Mouse (Mus musculus): ENCODE measurements at regions not wholly inside any gene's neighbourhood (a gene's known extent, or its start where the extent isn't known, plus 50 kb on each side); places are given as distances from the start of the nearest gene placed in this dataset.

DNA sequence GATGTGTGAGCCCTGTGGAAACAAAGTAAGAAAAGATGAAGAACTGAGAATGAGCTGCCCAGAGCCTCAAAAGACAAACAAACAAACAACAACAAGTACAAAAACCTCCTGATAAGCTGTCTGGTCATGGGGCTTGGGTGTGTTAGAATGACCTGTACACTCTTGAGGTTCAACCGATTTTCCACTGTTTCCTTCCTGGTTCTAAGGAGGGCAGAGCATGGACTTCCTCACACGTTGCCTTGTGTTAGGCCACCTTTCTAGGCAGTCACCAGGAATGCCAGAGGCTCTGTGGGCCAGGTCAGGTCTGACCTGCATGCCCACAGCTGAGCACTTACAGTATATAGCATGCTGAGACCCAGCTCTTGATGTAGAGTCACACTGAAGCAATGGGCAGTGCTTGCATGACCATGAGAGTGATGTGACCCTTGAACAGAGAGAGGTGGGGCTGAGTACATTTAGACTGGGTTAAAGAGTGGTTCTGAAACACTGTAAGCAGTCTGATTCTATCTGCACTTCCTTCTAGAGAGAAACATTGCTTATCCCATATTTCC, 327.0 kb upstream of the Klf4 start:
- DNase-seq: no peak
- intact Hi-C loops (cut with DNase I): no loop called here

DNA sequence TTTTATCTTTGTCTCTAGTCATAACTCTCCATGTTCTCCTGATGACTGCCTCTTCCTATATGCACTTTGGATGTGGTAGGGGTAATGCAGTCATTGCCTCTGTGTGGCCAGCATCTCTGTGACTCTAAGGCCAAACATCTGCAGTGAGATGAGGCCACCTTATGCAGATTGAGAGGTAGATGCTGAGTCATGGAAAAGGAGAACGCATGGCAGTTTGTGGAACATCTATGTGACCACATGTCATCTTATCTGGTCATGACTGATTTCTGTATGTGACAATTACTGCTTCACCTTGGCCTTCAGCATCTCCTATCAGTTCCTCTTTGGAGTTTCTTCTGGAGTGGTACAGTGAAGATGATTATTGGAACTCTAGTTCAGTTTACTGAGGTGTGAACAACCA, 319.2 kb upstream of the Klf4 start:
- DNase-seq: no peak
- intact Hi-C loops (cut with DNase I): no loop called here

DNA sequence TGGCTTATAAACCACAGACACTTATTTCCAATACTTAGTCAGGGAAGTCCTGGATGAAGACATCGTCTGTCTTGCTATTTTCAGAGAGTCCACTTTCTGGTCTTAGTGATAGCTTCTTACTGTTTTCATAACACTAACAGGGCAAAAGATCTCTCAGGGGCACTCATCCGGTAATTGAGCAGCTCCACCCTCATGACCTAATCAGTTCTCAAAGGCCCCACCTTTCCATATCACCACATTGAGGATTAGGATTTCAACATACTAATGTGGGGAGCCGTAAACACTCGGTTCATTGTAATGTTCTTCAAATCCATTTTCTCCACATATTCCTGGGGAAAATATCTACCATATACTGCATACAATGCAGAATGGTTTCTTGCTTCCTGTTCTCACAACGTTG, 318.8 kb upstream of the Klf4 start:
- intact Hi-C loops (cut with DNase I): no loop called here
- DNase-seq: no peak

DNA sequence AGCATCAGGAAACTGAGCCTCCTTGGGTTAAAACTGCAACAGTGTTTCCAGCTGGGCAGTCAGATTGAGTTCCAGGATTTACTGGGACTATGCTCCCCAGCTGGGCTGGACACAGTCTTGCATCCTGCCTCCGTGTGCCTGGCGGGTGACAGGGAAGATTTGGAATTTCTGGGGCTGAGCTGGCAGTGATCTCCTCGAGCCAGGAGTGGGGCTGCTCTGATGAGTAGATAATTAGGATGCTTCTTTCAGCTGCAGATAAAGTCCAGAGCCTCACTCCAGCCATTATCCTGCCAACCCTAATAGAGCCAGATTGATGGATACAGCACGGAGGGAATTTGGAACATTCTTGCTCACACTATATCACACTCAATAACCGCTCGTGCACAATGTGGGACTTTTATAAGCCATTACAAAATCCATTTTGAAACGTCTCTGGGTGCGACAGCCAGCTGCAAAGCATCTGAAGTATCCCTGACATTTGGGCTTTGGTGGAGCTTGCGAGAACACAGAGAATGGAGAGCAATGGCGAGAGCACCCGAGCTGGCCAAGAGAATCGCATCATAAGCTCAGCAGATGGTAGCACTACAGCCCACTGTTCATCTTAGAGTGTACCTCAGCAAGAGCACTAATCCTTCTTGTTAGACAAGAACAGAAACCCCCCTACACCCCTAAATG, 311.6 kb upstream of the Klf4 start:
- peak; percentile 25 for DNase-seq
- intact Hi-C loops (cut with DNase I): no loop called here

DNA sequence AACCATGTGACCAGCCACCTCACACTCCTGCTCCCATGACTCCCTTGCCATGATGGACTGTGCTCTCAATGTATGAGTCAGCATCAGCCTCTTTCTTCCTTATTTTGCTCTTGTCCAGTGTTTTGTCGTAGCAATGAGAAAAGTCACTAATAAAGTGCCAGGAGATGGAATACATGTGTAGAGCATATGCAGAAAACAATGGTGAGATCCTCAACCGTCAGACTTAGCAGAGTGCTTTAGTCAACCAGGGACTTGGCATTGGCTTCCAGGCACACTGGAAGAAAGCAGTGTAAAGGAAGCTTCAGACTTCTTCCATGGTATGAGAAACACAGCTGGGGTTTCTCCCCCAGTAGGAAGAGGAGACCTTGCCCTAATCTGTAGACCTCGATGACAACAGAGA, 306.3 kb upstream of the Klf4 start:
- intact Hi-C loops (cut with DNase I): no loop called here

DNA sequence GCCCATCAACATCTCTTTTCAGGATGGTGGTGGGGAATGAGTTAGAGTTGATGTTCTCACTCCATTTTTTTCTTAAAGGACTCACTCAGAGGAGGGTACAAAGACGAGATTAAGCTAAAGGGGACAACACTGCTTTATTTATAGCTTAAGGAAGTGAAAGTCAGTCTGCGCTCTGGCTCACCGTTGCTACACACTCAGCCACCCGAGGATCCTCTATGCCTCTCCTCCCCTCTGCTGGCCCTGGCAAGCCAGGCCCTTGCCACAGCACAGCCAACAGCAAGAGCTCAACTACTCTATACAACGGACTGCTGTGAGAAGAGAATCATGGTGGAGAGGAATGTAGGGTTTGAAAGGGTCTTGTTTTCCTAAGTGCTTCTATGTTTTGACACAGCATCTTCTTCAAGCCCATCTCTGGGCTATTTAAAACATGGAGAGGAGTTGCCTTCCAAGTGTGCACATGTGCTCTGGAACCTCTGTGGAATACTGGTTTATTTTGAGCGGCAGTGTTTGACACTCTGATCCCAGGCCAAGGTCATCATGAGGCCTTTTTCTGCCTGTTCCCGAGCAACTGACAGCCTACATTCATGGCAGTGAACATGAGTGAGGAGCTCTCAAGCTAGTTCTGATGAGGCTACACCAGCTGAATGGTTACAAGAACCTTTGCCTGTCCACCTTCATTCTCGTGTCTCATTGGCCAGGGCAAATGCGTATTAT, 291.9 kb upstream of the Klf4 start:
- intact Hi-C loops (cut with DNase I): no loop called here
- no peak for DNase-seq

More for the DNA sequence above, 306.3 kb upstream of the Klf4 start:
- DNase-seq: no peak

DNA sequence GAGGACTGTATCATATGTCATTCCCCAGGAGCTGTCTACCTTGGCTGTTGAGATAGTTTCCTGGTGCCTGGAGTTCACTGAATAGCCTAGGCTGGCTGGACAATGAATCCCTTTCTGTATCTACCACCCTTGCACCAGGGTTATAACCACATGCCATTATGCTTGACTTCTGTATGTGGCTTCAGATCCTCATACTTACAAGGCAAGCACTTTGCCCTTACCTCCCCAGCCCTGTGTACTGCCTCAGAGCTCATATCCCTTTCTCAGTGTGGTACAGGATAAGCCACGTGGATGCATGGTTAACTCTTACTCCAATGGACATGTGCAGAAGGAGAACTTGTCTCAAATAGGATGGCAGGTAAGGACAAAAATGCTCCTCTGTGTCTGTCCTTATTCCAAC, 291.3 kb upstream of the Klf4 start:
- intact Hi-C loops (cut with DNase I): no loop called here
- DNase-seq: no peak

DNA sequence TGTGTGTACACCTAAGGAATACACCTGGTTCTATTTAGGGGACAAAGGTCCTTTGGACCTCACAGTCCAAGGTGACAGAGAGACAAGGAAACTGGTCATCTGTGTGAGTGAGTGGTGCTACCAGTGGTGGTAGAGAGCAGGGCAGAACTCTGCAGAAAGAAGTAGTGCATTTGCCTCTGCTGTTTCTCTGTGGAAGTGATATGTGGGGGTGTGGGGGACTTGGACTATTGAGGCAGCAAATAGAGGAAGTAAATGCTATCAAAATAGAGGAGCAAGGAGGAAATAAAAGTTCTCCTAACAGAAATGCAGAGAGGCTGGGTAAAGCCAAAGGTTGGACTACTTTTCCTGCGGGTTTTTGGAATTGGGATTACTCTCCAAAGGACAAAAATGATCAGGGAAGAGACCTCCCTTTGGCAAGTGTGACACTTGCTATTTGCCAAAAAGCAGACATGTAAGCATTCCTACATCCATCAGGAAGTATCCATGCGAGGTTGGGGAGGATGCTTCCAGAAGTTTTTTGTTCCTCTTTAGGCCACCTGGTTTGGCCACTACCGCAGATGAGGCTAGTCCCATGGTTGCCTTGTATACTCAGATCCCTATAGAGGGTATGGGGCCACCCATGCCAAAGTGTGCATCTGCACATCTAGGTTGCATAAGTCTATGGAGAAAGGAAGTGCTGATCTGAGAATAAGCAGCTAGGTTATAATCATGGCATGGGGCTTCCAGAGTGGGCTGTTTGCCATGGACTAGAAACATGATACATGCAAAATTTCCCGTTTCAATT, 285.0 kb upstream of the Klf4 start:
- no peak for DNase-seq
- intact Hi-C loops (cut with DNase I): no loop called here

DNA sequence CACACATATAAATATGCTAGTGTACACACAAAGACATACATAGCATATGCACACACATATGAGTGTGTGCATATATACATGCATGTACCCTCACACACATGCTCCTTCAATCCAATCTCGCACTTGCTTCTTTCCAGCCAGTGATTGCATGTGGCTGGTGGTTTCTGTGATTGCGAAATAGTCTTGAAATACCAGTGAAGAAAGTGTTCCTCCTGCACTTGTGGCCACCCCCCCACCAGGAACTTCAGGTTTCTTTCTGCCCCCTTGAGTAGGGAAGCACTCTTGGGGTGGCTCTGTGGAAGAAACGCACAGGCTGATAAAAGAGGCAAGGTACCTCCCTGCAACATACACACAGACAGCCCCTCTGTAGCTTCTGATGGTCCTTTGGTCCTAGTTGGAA, 283.6 kb upstream of the Klf4 start:
- intact Hi-C loops (cut with DNase I): no loop called here

DNA sequence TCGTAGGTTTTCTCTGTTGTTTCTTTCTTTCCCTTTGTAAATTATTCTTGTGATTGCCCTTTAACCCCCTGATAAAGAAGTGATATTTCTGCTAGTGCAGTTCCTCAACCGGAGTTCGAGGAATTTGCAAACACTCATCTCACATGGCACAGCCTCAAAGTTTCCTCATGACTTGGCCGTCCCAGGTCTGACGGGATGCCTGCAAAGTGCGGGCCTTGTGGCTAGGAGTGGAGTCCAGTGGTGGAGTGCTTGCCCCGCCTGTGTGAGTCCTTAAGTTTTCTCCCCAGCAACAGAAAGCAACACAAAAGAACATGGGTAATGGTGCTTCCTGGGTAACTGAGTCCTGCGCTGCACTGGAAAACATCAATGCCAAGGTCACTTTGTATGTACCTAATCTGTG, 280.6 kb upstream of the Klf4 start:
- intact Hi-C loops (cut with DNase I): no loop called here
- DNase-seq: no peak

More for the DNA sequence above, 283.6 kb upstream of the Klf4 start:
- no peak for DNase-seq

DNA sequence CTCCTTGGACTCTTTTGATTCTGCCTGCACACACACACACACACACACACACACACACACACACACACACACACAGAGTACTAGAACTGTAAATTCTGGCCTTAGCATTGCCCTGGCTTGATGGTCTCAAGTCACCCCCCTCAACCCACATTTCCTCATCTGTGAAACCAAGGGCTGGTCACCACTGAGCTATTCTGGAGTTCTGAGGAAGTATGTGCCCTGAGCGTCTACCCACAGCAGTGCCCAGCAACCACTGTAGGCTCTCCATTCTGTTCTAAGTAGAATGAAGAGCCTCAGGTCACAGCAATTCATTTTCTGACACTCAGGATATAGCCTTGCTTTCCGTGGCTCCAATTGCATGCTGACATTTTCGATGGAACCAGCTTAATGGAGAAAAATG, 279.4 kb upstream of the Klf4 start:
- intact Hi-C loops (cut with DNase I): no loop called here
- DNase-seq: no peak

DNA sequence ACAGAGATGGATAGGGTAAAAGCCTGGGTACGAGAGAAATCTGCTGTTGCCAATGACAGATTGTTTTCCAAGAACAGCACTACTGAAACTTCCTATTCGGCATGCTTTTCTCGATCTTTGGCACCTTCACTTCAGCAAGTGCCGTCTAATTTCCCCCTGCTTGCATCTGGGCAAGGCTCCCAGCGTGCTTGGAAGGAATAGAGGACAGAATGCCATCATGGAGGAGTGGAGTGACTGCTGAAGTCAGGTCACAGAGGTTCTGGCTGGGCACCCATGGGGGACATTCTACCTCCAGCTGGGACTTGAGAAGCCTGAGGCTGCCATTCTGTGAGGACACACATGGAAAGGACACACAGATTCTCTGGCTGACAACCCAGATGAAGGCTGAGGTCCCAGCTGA, 276.2 kb upstream of the Klf4 start:
- peak; percentile 39 for DNase-seq
- intact Hi-C loops (cut with DNase I): no loop called here

DNA sequence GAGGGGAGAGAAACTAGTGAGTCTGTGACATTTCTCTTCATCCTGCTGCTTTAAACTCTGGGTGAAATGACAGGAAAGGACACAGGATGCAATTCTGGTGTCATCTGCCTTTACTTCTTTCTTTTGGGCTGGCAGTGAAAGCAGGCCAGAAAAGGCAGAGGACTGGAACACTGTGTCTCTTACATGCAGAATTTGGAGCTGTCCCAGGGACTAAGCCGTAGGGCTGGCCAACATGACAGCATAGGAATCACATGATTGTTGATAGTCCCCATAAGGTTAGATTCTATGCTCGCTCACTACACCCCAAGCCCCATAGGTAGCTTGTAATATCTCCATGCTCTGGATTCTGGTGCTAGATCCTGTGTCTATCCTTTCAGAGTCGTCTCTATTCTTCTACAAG, 274.5 kb upstream of the Klf4 start:
- intact Hi-C loops (cut with DNase I): no loop called here
- DNase-seq: no peak

DNA sequence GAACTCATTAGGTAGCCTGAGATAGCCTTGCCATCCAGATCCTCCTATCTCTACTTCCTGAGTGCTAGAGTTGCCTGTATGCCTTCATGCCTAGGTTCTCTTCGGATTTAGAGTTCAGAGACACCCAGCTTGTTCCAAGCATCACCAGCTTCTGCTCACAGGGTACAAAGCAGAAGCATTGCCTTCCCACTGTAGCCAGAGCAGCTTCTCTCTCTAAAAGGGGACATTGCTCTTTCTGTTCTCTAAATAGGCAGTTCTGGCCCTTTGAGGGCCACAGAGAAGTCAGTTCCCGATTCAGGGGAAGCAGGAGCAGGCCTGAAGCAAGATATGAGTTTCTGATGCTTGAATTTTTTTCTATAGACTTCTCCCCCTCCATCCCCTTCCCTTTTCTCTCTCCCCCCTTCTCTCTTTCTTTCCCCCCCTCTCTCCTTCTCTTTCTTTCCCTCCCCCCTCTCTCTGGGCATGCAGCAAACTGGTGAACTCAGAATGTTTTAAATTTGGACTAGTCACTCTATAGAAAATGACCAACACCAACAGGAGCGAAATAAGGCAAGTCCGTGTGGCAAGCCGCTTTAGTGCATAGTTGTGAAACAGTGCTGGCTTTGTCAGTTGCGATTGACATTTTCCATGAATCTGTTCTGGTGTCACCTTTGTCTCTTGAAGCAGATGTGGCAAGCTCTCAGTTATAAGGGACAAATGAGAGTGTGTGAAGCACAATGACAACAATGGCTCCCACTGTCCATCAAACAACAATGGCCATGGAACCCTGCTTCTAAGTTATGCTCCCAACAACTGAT, 273.2 kb upstream of the Klf4 start:
- intact Hi-C loops (cut with DNase I): no loop called here
- no peak for DNase-seq

DNA sequence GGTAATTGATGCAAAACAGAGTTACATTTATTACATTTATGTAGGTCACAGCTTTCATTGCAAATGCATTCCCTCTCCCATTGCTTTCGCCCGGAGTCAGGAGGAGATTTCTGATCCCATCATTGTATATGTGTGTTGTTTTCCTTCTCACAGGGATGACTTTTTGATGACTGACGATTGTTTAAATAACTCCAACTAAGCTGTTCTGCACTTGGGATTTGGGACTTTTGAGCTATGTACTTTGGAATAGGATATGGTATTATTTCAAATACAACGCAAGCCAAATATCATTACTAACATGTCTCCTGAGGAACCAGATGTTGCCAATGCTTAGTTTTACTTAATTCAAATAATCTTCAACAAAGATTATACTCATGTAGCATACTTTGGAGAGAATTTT, 269.8 kb upstream of the Klf4 start:
- no peak for DNase-seq
- intact Hi-C loops (cut with DNase I): no loop called here

DNA sequence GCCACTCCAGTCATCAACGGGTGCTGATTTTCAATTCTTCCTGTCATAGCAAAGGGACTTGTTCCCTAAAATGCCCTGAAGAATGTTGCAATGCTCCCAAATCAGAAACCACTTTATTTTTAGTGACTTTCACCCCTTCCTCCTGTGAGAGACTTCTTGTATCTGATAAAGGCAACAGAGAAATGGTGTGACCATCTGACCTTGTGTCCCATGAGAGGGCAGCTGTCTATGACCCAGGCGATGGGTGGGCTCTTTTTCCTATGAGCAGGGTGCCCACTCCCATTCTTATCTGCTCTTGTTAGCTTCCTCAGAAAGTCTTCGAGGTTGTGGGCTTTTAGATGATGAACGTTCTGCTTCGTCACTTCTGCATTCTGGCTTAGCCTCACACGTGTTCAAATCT, 265.8 kb upstream of the Klf4 start:
- no peak for DNase-seq
- intact Hi-C loops (cut with DNase I): no loop called here

DNA sequence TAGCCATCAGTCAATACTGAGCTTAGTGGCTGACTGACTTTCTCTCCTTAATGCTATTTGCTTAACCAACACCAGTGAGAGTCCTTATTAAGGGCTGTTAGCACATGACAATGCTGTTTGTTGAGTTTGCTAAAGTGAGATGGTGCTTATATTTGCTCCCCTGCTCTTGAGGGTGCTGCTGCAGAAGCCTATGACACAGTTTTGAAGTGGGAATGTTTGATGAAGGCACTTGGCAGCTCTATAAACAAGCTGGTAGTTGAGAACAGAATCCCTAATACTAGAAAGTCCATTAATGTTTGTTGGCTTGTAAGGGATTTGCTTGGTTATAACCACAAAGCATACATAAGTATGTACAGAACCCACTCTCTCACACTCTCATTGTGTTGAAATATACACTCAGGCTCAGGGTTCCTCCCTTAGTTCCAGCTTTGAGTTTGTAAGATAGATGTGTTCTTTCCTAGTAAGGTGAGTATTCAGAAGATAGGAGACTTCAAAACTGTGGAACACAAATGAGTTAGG, 249.1 kb upstream of the Klf4 start:
- DNase-seq: no peak
- intact Hi-C loops (cut with DNase I): no loop called here

DNA sequence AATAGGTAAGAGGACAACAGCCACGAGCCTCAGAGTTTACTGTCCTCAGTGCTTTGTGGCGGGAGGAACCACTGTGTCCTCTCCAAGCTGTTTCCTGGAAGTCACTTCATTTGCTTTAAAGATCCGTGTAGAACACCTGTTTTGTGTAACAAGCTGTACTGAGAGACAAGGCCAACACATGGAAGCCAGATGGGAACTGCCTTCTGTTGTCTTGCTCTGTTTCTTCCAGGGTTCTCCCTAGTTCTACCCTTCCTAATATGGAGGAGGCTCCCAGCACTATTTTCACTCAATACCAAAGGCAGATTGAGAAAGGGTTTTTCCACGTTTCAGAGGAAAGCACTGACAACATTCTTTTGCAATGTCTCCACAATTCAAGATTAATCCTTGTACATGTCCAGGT, 247.3 kb upstream of the Klf4 start:
- intact Hi-C loops (cut with DNase I): no loop called here
- DNase-seq: no peak

DNA sequence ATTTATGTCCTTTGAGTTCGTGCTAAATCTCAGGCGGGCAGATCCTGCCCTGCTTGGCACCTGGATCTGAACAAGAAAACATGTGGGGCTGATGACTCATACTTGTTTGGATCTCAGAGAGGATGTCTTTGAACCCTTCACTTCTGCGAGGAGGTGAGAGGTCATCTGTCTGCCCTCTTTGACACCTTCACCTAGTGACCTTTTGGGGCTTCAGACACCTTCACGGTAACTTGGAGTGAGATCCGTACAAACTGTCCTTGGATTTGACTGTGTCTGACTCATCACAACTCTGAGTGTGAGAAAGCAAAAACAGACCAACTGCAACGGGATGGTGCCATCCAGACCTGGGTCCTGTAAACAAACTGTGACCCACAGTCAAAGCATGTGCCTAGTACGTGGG, 243.6 kb upstream of the Klf4 start:
- no peak for DNase-seq

DNA sequence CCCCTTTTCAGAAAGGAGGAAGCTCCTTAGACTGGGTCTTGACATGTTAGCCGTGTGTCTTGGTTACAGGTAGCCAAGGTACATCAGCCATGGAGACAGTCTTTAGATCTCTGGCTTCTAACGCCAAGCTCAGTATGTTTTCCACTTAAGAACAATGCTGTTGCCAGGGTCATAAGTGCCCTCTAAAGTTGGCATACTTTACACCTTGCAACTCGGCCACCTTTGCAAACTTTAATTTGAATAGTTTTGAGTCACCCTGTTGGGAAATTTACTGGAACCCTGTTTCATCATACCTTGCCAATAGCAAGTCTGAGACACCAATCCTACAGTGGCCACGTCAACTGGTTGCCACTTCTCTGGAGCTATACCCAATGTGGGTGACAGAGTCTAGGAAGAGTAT, 242.3 kb upstream of the Klf4 start:
- intact Hi-C loops (cut with DNase I): no loop called here
- no peak for DNase-seq

More for the DNA sequence above, 243.6 kb upstream of the Klf4 start:
- intact Hi-C loops (cut with DNase I): no loop called here

DNA sequence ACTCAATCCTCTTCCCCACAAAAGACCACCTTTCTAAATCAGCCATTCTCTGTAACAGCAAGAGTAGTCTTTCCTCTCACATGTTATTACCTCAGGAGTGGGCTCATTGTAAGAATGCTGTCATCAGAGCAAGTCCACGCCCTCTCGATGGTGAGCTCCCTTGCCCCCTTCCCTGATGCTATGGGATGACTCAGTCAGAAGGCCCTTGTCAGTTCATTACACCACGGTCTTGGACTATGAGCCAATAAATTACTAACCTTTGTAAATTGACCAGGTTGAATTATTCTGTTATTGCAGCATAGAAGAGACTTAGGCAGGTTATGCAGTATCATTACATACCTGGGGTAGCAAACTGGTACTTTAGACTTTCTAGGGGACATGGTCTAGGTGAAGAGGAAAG, 237.4 kb upstream of the Klf4 start:
- DNase-seq: no peak
- intact Hi-C loops (cut with DNase I): no loop called here

Data from left cerebral cortex, postnatal 4 days (tissue).